Mouse (Mus musculus) adrenal gland, adult 18-20 months (tissue): ENCODE data around the gene Tceanc2. TPM values are rescaled to one million over a fixed set of nuclear protein-coding genes. Genes with fewer than 3 reads are reported as not detected.
A peak's percentile ranks its signal among the peaks of the same experiment; 100 is the strongest.

Source experiments
- DNase-seq, 2 experiments: peaks; one replicate each; pipeline ENCODE4 v3.0.0; 2021 to 2022; ENCODE audit warnings: low spot score in 2 of 2
- long read RNA-seq, 2 experiments: library from polyadenylated mRNA; stranded (forward); transcript quantifications; one replicate each; pipeline ENCODE4 v2.0.0; 2021
- total RNA-seq, 2 experiments: library from RNA; stranded (reverse); gene quantifications; 1 replicate in 1 of 2; 2 replicates in 1 of 2; pipeline ENCODE4 v1.2.3; 2021

Gene Tceanc2
- total RNA-seq, result 10 to 100 TPM; 21.0 to 27.7 TPM
- long read RNA-seq, experiment 1, full-length matches to known transcripts, result 7 of 7 reads
- long read RNA-seq, experiment 1, partial matches to known transcripts, result 0 of 7 reads
- long read RNA-seq, experiment 1, other reads (novel, unspliced or antisense), result 0 of 7 reads
- long read RNA-seq, experiment 2, full-length matches to known transcripts, result 14 of 19 reads
- long read RNA-seq, experiment 2, partial matches to known transcripts, result 1 of 19 reads
- long read RNA-seq, experiment 2, other reads (novel, unspliced or antisense), result 4 of 19 reads

DNA sequence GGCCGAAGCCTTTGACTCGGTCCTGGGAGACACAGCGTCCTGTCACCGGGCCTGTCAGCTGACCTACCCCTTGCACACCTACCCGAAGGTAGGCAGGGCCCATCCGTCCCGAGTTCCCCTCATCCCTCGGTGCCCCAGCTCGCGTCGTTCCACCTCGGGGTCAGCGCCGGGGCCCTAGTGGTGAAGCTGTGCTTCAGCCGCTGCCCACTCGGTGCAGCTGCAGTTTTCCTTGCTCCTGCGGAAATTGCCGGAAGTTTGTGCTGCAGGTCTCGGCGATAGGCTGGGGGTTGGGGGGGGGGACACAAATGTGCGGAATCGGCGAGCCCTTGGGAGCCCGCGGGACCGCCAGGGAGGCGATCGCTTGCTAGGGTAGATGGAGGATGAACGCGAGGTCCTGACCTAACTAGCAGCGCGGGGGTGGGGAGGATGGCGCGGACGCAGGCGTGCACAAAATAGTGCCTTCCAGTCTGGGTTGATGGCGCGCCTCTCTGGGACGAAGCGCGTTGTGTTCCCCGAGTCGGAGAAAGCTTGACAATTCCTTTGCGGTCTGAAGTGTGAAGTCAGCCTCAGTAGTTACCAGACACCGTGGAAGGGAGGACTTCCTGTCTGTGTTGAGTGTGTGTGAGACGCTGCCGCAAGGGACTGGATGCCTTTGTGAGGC is at the start of gene Tceanc2:
TSS of gene Tceanc2 (minus strand) at position 287 of the 661 bp plus-strand sequence.
- peak; percentile 60 to 61 for DNase-seq

DNA sequence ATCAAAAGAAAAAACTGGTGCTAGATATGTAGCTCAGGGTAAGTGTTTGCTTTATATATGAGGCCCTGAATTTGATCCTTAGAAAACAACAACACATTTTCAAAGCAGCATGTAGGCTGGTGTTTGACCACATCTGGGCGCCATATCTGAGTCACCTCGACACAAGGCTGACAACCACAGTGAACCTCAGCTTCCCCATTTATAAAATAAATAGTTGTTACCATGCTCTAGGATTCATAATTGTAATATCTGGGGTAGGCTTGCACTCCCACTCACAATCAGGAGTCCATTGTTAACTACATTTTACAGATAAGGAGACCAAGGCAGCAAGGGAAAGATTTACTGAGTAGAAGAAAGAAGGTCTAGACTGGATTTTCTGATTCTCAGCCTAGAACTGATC is 47.4 kb upstream of the Tceanc2 start:
- no peak for DNase-seq

- no peak for DNase-seq
Measured at GRCm38 (mm10) chr4:107223225-107224204, 44.6 kb upstream of the Tceanc2 start.

- DNase-seq, result no peak
Measured at GRCm38 (mm10) chr4:107221524-107221923, 42.6 kb upstream of the Tceanc2 start.

GRCm38 (mm10) chr4:107217574-107217973 is 38.7 kb upstream of the Tceanc2 start:
- DNase-seq, result no peak

- no peak for DNase-seq
Measured at GRCm38 (mm10) chr4:107213279-107214011, 34.5 kb upstream of the Tceanc2 start.

DNA sequence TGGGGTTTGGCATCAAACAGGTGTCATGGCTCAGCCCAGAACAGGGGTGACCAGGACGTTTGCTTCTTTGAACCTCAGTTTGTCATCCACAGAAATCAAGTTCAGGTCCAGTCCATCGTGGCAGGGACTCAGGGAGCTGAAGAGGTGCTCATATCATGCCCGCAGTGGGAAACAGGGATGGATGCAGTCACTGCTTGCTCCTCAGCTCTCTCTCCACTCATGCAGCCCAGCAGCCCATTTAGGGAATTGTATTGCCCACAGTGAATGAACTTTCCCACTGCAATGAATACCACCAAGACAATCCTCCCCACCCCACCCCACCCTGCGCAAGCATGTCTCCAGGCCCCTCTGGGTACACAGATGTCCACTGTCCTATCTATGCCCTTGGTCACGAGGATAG is 33.0 kb upstream of the Tceanc2 start:
- DNase-seq, result no peak

GRCm38 (mm10) chr4:107211465-107211864 is 32.5 kb upstream of the Tceanc2 start:
- DNase-seq, result no peak

DNA sequence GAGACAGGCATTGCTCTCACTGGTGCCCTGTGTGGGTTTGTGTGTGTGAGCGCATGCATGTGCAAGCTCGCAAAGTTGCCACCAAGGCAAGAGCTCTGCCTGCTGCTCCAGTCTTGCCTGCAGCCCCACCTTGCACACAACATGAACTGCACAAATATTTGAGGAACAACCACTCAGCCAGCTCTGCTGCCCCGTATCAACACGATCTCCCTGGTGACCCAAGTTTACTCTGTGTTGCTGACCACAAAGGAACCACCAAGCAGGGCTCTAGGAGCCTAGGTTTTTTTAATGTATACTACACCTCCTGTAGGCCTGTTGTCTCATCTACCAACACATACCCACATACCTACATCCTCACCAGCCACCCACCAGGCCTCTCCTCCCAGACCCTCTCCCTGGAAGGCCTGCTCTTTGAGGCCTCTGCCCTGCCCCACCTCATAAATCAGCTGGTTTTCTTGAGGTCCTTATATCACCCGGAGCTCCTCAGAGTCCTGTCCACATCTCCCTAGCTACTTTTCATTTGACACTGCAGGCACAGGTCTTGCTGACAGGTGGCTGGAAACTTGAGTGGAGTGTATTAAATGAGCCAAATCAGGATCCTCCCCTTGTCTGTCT is 31.7 kb upstream of the Tceanc2 start:
- DNase-seq, result no peak

DNA sequence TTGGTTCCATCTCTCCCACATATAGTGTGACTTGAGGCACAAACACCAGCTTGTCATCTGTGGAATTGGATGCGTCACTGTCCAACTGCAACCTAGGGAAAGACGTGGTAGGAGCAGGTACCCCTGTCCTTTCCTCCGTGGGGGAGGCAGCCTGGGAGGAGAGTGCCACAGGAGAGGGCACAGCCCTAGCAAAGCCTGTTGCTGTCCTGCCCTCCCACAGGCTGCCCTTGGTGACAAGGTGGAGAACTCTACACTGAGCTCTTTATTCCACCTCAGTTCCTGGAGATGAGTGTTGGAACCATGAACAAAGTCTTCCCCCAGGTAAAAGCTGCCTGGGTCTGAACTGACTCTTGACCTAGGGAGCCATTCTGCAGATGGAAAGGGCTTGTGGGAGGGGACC is 30.0 kb upstream of the Tceanc2 start, which contains the start of gene Ldlrad1:
TSS of gene Ldlrad1 (plus strand) at position 301 of the 400 bp plus-strand sequence.
- DNase-seq, result no peak

- no peak for DNase-seq
Measured at GRCm38 (mm10) chr4:107207016-107207415, 28.1 kb upstream of the Tceanc2 start.

GRCm38 (mm10) chr4:107203001-107203400 is 24.1 kb upstream of the Tceanc2 start:
- no peak for DNase-seq

- DNase-seq, result no peak
Measured at GRCm38 (mm10) chr4:107201779-107202178, 22.9 kb upstream of the Tceanc2 start.

- no peak for DNase-seq
Measured at GRCm38 (mm10) chr4:107198072-107198471, 19.2 kb upstream of the Tceanc2 start.

- DNase-seq, result no peak
Measured at GRCm38 (mm10) chr4:107196454-107196853, 17.5 kb upstream of the Tceanc2 start.

DNA sequence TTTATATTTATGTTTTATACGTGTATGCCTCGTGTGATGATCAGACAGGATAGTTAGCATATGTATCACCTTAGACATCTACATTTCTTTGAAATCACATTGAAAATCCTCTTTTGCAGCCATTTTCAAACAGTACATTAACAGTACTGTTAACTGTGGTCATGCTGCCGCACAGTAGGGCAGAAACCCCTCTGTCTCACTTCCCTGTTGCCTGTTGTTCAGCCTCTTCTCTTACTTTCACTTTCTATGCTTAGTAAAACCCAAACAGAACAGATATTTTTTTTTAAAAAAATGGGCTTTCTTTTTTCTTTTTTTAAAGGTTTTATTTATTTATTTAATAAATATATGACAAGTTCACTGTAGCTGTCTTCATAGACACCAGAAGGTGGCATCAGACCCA is 14.9 kb upstream of the Tceanc2 start:
- no peak for DNase-seq

- no peak for DNase-seq
Measured at GRCm38 (mm10) chr4:107185703-107186102, 6.8 kb upstream of the Tceanc2 start.

DNA sequence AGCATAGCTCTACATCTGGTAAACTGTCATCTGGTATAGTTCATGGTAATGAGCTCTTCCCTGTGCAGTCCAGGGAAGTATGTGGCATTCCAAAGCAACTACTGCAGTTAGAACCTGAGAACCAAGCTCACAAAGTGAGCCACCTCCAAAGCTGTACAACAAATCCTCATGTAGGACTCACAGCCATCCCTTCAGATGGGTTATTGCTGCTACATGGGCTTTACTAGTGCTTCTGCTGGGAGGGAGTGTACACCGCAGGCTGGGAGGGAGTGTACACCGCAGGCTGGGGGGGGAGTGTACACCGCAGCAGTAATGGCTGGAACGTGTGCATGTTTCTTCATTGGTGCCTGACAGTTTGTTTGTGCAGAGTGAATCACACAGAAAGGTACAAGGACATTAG is 4.3 kb upstream of the Tceanc2 start:
- no peak for DNase-seq

DNA sequence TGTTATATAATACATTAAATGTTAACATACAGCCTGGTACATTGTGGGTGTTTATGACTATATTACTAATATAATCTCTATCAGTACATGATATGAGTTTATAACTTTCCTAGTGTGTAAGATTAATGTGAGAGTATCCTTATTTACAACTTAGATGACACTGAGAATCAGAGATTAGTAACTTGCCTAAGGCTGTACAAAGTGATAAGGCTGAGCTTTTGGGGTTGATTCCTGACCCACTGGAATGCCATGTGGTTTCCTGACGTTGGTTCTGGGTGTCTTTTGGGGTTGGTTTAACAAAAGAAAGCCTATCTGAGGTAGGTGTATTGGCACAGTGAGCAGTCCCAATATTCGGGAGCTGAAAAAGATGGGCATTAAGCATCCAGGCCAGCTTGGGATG is 3.9 kb upstream of the Tceanc2 start:
- DNase-seq, result no peak

GRCm38 (mm10) chr4:107181866-107182265 is 3.0 kb upstream of the Tceanc2 start:
- no peak for DNase-seq
